Mouse (Mus musculus): ENCODE measurements around the gene 1520401A03Rik.

Gene 1520401A03Rik

GRCm38 (mm10) chr17:23671519-23671918 lies 51.1 kb downstream of the 1520401A03Rik start:
- no peak for DNase-seq (ENCODE audit: low spot score in 2 of 2)

- DNase-seq (ENCODE audit: low spot score in 2 of 2), result no peak
Measured at GRCm38 (mm10) chr17:23670516-23671074, 52.0 kb downstream of the 1520401A03Rik start.

- no peak for DNase-seq (ENCODE audit: low spot score in 2 of 2)
Measured at GRCm38 (mm10) chr17:23665511-23665910, 57.1 kb downstream of the 1520401A03Rik start.

GRCm38 (mm10) chr17:23664556-23665021 lies 58.0 kb downstream of the 1520401A03Rik start:
- DNase-seq (ENCODE audit: low spot score in 2 of 2), result no peak

GRCm38 (mm10) chr17:23661526-23661925 lies 61.1 kb downstream of the 1520401A03Rik start:
- DNase-seq (ENCODE audit: low spot score in 2 of 2), result no peak

- peak in 1 of 2 experiments; percentile 23 for DNase-seq (ENCODE audit: low spot score in 2 of 2)
Measured at GRCm38 (mm10) chr17:23660876-23661200, 61.7 kb downstream of the 1520401A03Rik start.

GRCm38 (mm10) chr17:23660117-23660875 lies 62.3 kb downstream of the 1520401A03Rik start, which contains the start of gene Bicdl2:
TSS of gene Bicdl2 (plus strand) at chr17:23660506.
- peak; percentile 72 to 78 for DNase-seq (ENCODE audit: low spot score in 2 of 2)

GRCm38 (mm10) chr17:23658450-23658849 lies 64.1 kb downstream of the 1520401A03Rik start:
- DNase-seq (ENCODE audit: low spot score in 2 of 2), result no peak

Measured in urinary bladder, postnatal 36 days (tissue).